Comparison of ENCODE assay signal across 11 mouse cellular contexts in genomic region chr6:31513726-31514125, GRCm38 (mm10). TPM values are rescaled to one million over a fixed set of nuclear protein-coding genes. Genes with fewer than 3 reads are reported as not detected.
DNase-seq lines count a peak whose midpoint lies in the region; ATAC-seq and TF ChIP-seq lines count a peak whose summit lies in the region.
"Had no signal": no experiment of that assay in that cellular context is flagged by ENCODE, and none has a peak within 500 bp of the region (broad histone marks: within the 10 kb centered on the region; RNA-seq: fewer than 3 reads in every experiment).

No protein-coding gene starts in this region.

- no peaks in the 10 kb centered on the region for H3K27me3 ChIP-seq in heart, adult 2 months (ENCODE audit: control insufficient read depth, insufficient read depth, low read length)
- H3K27me3 ChIP-seq in megakaryocyte, embryonic 14.5 days (replicated peaks) = no peaks in the 10 kb centered on the region
- H3K27me3 ChIP-seq: forebrain, embryonic 12.5 days had no signal

- no peak overlapping the region for H3K4me3 ChIP-seq in heart, adult 2 months
- H3K4me3 ChIP-seq in megakaryocyte, embryonic 14.5 days (replicated peaks) = peak overlapping the region; percentile 60
- H3K4me3 ChIP-seq: forebrain, embryonic 12.5 days had no signal

- 46% methylated on average over 6 of the region's 6 CpGs for whole genome bisulfite sequencing in heart, adult 2 months

- H3K27ac ChIP-seq in heart, adult 2 months = no peak overlapping the region
- H3K27ac ChIP-seq: forebrain, embryonic 12.5 days had no signal

- DNase-seq in heart, adult 11 months = peak; percentile 93
- no peak for DNase-seq in heart, adult 2 months
- peak; percentile 59 for DNase-seq in brain, adult 2 months (ENCODE audit: low read depth, low spot score)
- DNase-seq in skeletal muscle tissue, adult 2 months (ENCODE audit: low read depth, low spot score) = peak; percentile 89
- no peak for DNase-seq in urinary bladder, postnatal 10 days (ENCODE audit: low spot score)
- DNase-seq: cerebellum, adult 2 months; heart, postnatal 4 days; kidney, adult 18-20 months had no signal

- peaks cover 10% of the 10 kb centered on the region for H3K4me1 ChIP-seq in heart, adult 2 months (ENCODE audit: control insufficient read depth, insufficient read depth, low read length)
- H3K4me1 ChIP-seq in megakaryocyte, embryonic 14.5 days = peaks cover 64% of the 10 kb centered on the region
- H3K4me1 ChIP-seq: forebrain, embryonic 12.5 days had no signal

- TF ChIP-seq CTCF in heart, adult 2 months (IDR thresholded peaks at IDR 0.05) = no peak

- no peaks in the 10 kb centered on the region for H3K79me2 ChIP-seq in heart, adult 2 months (replicated peaks; ENCODE audit: control insufficient read depth, insufficient read depth, low read length)

- TF ChIP-seq EP300 in heart, adult 2 months (IDR thresholded peaks at IDR 0.05; ENCODE audit: insufficient read depth, low read depth, low read length) = no peak

- intact Hi-C loops in heart, adult 2 months (cut with DNase I) = no loop called here

- H3K9me3 ChIP-seq in megakaryocyte, embryonic 14.5 days = no peaks in the 10 kb centered on the region
- H3K9me3 ChIP-seq: forebrain, embryonic 12.5 days had no signal

- no peak for ATAC-seq in megakaryocyte, adult 5-6 weeks (ENCODE audit: poor library complexity, severe bottlenecking)

- peaks cover 8% of the 10 kb centered on the region for H3K36me3 ChIP-seq in heart, adult 2 months (ENCODE audit: control insufficient read depth, insufficient read depth, low read length)
- H3K36me3 ChIP-seq in megakaryocyte, embryonic 14.5 days (replicated peaks; ENCODE audit: low read length) = peaks cover 79% of the 10 kb centered on the region

- no peak for TF ChIP-seq POLR2A in heart, adult 2 months (IDR thresholded peaks at IDR 0.05; ENCODE audit: insufficient read depth, low read depth, low read length)

- H3K9ac ChIP-seq in heart, adult 2 months (ENCODE audit: low read depth, low read length) = no peak overlapping the region
- H3K9ac ChIP-seq: forebrain, embryonic 12.5 days had no signal

RNA-seq across cellular contexts. Expression of gene Podxl, which starts 50.1 kb away (rescaled TPM):
- 10 to 100 TPM; 71.6 to 90.9 TPM for total RNA-seq in heart, adult 2 months (2021)
- 53.8 and 99.2 TPM in 2 replicates for polyA plus RNA-seq in heart, adult 2 months (2012; rRNA removed)
- 27.7 and 50.7 TPM in 2 replicates for polyA plus RNA-seq in megakaryocyte, embryonic 14.5 days (2012; ENCODE audit: insufficient read depth, low replicate concordance)
- not detected in 2 replicates for total RNA-seq in megakaryocyte, adult 5-6 weeks (2015)
- not detected in 2 replicates for total RNA-seq in megakaryocyte, adult 5-6 weeks (2017)

Comparison
In these comparisons a context has a peak if more than half of its experiments do, and no peak if none do; other contexts are left out.
1. DNase-seq: peak in heart, adult 11 months (single experiment), brain, adult 2 months (single experiment) and skeletal muscle tissue, adult 2 months (single experiment); none in heart, adult 2 months (0 of 2) and urinary bladder, postnatal 10 days (single experiment).
2. RNA of gene Podxl, which starts 50.1 kb away (total RNA-seq): 71.6 to 90.9 TPM in heart, adult 2 months; not detected in megakaryocyte, adult 5-6 weeks; every median in the first group is over 10 times any median in the second.